Mouse (Mus musculus) limb, embryonic 11.5 days (tissue): Measurements from ENCODE around the gene Eef2kmt. TPM values are rescaled to one million over a fixed set of nuclear protein-coding genes. Genes with fewer than 3 reads are reported as not detected.
A peak's percentile ranks its signal among the peaks of the same experiment; 100 is the strongest.

Source experiments
- ATAC-seq: fragments of 200-750 bp; cut with Nextera tagmentation; 2 replicates; pipeline ENCODE4 v1.8.0; 2017; ENCODE audit warnings: low read depth; ENCODE audit not compliant: insufficient number of reproducible peaks, low FRiP score, low TSS enrichment
- DNase-seq: peaks from one replicate; pipeline ENCODE4 v3.0.0-alpha.2; 2015; ENCODE audit warnings: low spot score
- H3K27ac ChIP-seq: fragments of 300-500 bp; sonication (generic); replicated peaks from 2 replicates; pipeline ENCODE4 v1.5.1; 2014; ENCODE audit warnings: low read depth, mild to moderate bottlenecking, low read length
- H3K27me3 ChIP-seq: fragments of 300-500 bp; sonication (generic); 2 replicates; pipeline ENCODE4 v1.6.1; 2014; ENCODE audit warnings: mild to moderate bottlenecking, low read length, mixed read lengths; ENCODE audit not compliant: control insufficient read depth, insufficient read depth
- H3K36me3 ChIP-seq: fragments of 300-500 bp; sonication (generic); 2 replicates; pipeline ENCODE4 v1.6.1; 2014; ENCODE audit warnings: mild to moderate bottlenecking, low read length, moderate library complexity, mixed read lengths; ENCODE audit not compliant: control insufficient read depth, insufficient read depth
- H3K4me1 ChIP-seq: fragments of 300-500 bp; sonication (generic); 2 replicates; pipeline ENCODE4 v1.6.1; 2014; ENCODE audit warnings: low read length, mixed read lengths; ENCODE audit not compliant: control insufficient read depth, insufficient read depth
- H3K4me2 ChIP-seq: fragments of 300-500 bp; sonication (generic); 2 replicates; pipeline ENCODE4 v1.6.1; 2014; ENCODE audit warnings: low read depth, mild to moderate bottlenecking, moderate library complexity; ENCODE audit not compliant: severe bottlenecking
- H3K4me3 ChIP-seq: fragments of 300-500 bp; sonication (generic); 2 replicates; pipeline ENCODE4 v1.5.1; 2014; ENCODE audit warnings: low read depth, low read length
- H3K9ac ChIP-seq: fragments of 300-500 bp; sonication (generic); 2 replicates; pipeline ENCODE4 v1.6.1; 2014; ENCODE audit warnings: mild to moderate bottlenecking, low read length
- H3K9me3 ChIP-seq: fragments of 300-500 bp; sonication (generic); 2 replicates; pipeline ENCODE4 v1.6.1; 2016; ENCODE audit warnings: low read length; ENCODE audit not compliant: control insufficient read depth
- WGBS: fragments of 180-500 bp; shearing (Covaris S2); extraction: QIAGEN DNeasy Blood & Tissue Kit; methylation state at CpG from one replicate; pipeline ENCODE4 v1.1.7; 2014; 5-methylcytosine and 5-hydroxymethylcytosine counted together
- microRNA-seq: library from miRNA; unstranded; fragments of <30 nt; microRNA quantifications from one replicate; pipeline ENCODE4, GENCODE M21; 2016
- polyA plus RNA-seq: library from polyadenylated mRNA; unstranded; fragments of >200 nt; fragmentation: Nextera tagmentation; extraction: Ambion mirVana; gene quantifications from 2 replicates; pipeline ENCODE4 v1.2.1, GENCODE M21; 2014

Gene Eef2kmt
- polyA plus RNA-seq, 1 experiment from 2014 or later = 14.5 TPM

- no peak overlapping the region for H3K27ac ChIP-seq
- H3K4me1 ChIP-seq = peaks cover 5% of the 10 kb centered on the region; the same call in 1 of the 2 replicates
- H3K27me3 ChIP-seq = no peaks in the 10 kb centered on the region
- H3K4me2 ChIP-seq = peak overlapping the region; percentile 96
- H3K9ac ChIP-seq = no peak overlapping the region
- 11% methylated on average over 4 of the region's 4 CpGs for WGBS
- H3K36me3 ChIP-seq = no peaks in the 10 kb centered on the region
- ATAC-seq (no peak), DNase-seq (peak; percentile 57)
- H3K4me3 ChIP-seq = peak overlapping the region; percentile 84
- H3K9me3 ChIP-seq = no peaks in the 10 kb centered on the region
Observed at GRCm38 (mm10) chr16:5202681-5203080, 53.1 kb downstream of the Eef2kmt start.

- H3K36me3 ChIP-seq = no peaks in the 10 kb centered on the region
Observed at GRCm38 (mm10) chr16:5195080-5195479, 60.7 kb downstream of the Eef2kmt start.

More at GRCm38 (mm10) chr16:5195080-5195479, 60.7 kb downstream of the Eef2kmt start:
- peak; percentile 75 for DNase-seq
- H3K9ac ChIP-seq = no peak overlapping the region
- no peak for ATAC-seq
- 28% methylated on average over 6 of the region's 6 CpGs for WGBS
- no peak overlapping the region for H3K4me3 ChIP-seq
- H3K4me1 ChIP-seq = no peaks in the 10 kb centered on the region
- no peaks in the 10 kb centered on the region for H3K9me3 ChIP-seq
- H3K4me2 ChIP-seq = no peak overlapping the region
- no peaks in the 10 kb centered on the region for H3K27me3 ChIP-seq
- H3K27ac ChIP-seq = no peak overlapping the region

Small RNA genes within 50 kb of the gene (microRNA-seq; reads per million reads assigned to microRNA genes)
- gene Gm23689 (not detected), gene Gm26095 (not detected), gene Mir6364 (not detected)

Other genes starting within 250 kb of the Eef2kmt start
- gene Smim22, start 248.7 kb downstream of the Eef2kmt start, polyA plus RNA-seq = 0.76 and 3.4 TPM in 2 replicates
- gene Rogdi, start 242.4 kb downstream of the Eef2kmt start, polyA plus RNA-seq = 67.7 and 70.8 TPM in 2 replicates
- 122 and 148 TPM in 2 replicates for gene Glyr1, start 206.1 kb downstream of the Eef2kmt start, polyA plus RNA-seq
- gene Ubn1, start 205.9 kb downstream of the Eef2kmt start, polyA plus RNA-seq = 25.1 and 25.9 TPM in 2 replicates
- 1.6 and 1.7 TPM in 2 replicates for gene Ppl, start 123.6 kb downstream of the Eef2kmt start, polyA plus RNA-seq
- not detected in 2 replicates for gene Sec14l5, start 108.9 kb downstream of the Eef2kmt start, polyA plus RNA-seq
- gene Nagpa, start 52.0 kb downstream of the Eef2kmt start, polyA plus RNA-seq = 16.6 and 16.9 TPM in 2 replicates
- 1.5 and 1.6 TPM in 2 replicates for gene AU021092, start 33.7 kb downstream of the Eef2kmt start, polyA plus RNA-seq
- 24.7 and 26.1 TPM in 2 replicates for gene Alg1, start 22.4 kb downstream of the Eef2kmt start, polyA plus RNA-seq